Comparison of ENCODE assay signal across 10 mouse cellular contexts in the genomic region with DNA sequence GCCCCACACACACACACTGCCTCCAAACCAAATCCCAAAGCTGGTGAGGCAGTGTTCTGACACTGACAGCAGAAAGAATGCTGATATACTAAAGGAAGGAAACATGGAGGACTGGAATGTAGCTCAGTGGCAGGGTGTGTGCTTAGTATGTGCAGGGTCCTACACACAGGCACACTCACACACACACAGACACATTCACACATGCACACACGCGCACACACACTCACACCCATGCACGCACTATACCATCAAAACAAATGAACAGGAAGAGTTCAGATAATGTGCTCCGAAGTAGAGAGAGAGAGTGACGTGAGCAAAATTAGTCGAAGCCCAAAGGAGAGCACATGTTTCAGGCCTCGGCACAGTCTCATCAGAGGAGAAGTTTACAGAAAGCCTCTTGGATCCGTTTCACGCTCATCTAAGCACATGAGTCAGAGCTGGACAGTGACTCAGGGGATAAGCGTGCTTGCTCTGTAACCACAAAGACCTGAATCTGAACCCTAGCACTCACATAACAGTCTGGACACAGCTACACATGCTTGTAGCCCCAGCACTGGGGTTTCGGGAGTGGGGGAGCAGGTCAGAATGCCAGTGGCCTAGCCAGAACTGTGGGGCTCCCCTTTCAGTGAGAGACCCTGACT.
DNase-seq lines count a peak whose midpoint lies in the region; ATAC-seq and TF ChIP-seq lines count a peak whose summit lies in the region.
"Had no signal": no experiment of that assay in that cellular context is flagged by ENCODE, and none has a peak within 500 bp of the region (broad histone marks: within the 10 kb centered on the region; RNA-seq: fewer than 3 reads in every experiment).

No protein-coding gene starts in this region.

- no peaks in the 10 kb centered on the region for H3K9me3 ChIP-seq in midbrain, embryonic 11.5 days (ENCODE audit: control insufficient read depth, low read length)
- H3K9me3 ChIP-seq: hindbrain, embryonic 12.5 days; liver, embryonic 15.5 days had no signal

- 84% methylated on average over 11 of the region's 11 CpGs for WGBS in small intestine, adult 2 months
- WGBS in midbrain, embryonic 11.5 days: 86% methylated on average over 11 of the region's 11 CpGs

- peak overlapping the region; percentile 21; the same call in 1 of the 2 replicates for H3K27ac ChIP-seq in bone marrow macrophage, adult 2 months (ENCODE audit: insufficient read depth, low read depth, low read length)
- H3K27ac ChIP-seq in small intestine, adult 2 months (ENCODE audit: insufficient read depth, low read depth, low read length): peak overlapping the region; percentile 72
- no peak overlapping the region for H3K27ac ChIP-seq in midbrain, embryonic 11.5 days (ENCODE audit: low read depth, low read length)
- H3K27ac ChIP-seq: hindbrain, embryonic 12.5 days; liver, embryonic 15.5 days had no signal

- no peak overlapping the region for H3K4me2 ChIP-seq in midbrain, embryonic 11.5 days
- H3K4me2 ChIP-seq: hindbrain, embryonic 12.5 days; liver, embryonic 15.5 days had no signal

- no peak overlapping the region for H3K4me3 ChIP-seq in bone marrow macrophage, adult 2 months (ENCODE audit: insufficient read depth, low read length)
- H3K4me3 ChIP-seq in small intestine, adult 2 months (ENCODE audit: low read depth, low read length): no peak overlapping the region
- no peak overlapping the region for H3K4me3 ChIP-seq in midbrain, embryonic 11.5 days (ENCODE audit: low read depth, low read length)
- H3K4me3 ChIP-seq: hindbrain, embryonic 12.5 days; liver, embryonic 15.5 days had no signal

- no peaks in the 10 kb centered on the region for H3K27me3 ChIP-seq in small intestine, adult 2 months (ENCODE audit: control insufficient read depth, insufficient read depth, low read length)
- no peaks in the 10 kb centered on the region for H3K27me3 ChIP-seq in midbrain, embryonic 11.5 days (ENCODE audit: control insufficient read depth, insufficient read depth, low read length)
- H3K27me3 ChIP-seq: hindbrain, embryonic 12.5 days; liver, embryonic 15.5 days had no signal

- intact Hi-C loops in heart, postnatal 36 days (cut with DNase I): loop anchor here (5.0 kb wide), 1 partner anchor 247 kb away; no protein-coding TSS in a partner anchor

- DNase-seq in heart, adult 18-20 months: peak; percentile 21 to 40
- no peak for DNase-seq in heart, postnatal 36 days
- DNase-seq in ovary, adult 18-20 months (ENCODE audit: low spot score): peak; percentile 29
- no peak for DNase-seq in ovary, postnatal 36 days (ENCODE audit: low spot score)
- DNase-seq in yolk sac, embryonic 10.5 days (ENCODE audit: low spot score): no peak
- DNase-seq in midbrain, embryonic 11.5 days (ENCODE audit: low spot score, missing footprints): no peak

- no peak for TF ChIP-seq POLR2A in bone marrow macrophage, adult 2 months (IDR thresholded peaks at IDR 0.05; ENCODE audit: borderline replicate concordance, low read depth, low read length)
- no peak for TF ChIP-seq POLR2A in small intestine, adult 2 months (IDR thresholded peaks at IDR 0.05; ENCODE audit: low read depth, low read length)

- peaks cover 27% of the 10 kb centered on the region for H3K4me1 ChIP-seq in bone marrow macrophage, adult 2 months (ENCODE audit: control insufficient read depth, insufficient read depth, low read length)
- H3K4me1 ChIP-seq in small intestine, adult 2 months (ENCODE audit: control insufficient read depth, insufficient read depth, insufficient read length, low read length): no peaks in the 10 kb centered on the region
- no peaks in the 10 kb centered on the region; the same call in 1 of the 2 replicates for H3K4me1 ChIP-seq in midbrain, embryonic 11.5 days (ENCODE audit: control insufficient read depth, insufficient read depth, low read length)
- H3K4me1 ChIP-seq: liver, embryonic 15.5 days had no signal

- ATAC-seq in midbrain, embryonic 11.5 days (ENCODE audit: low FRiP score): no peak

- H3K36me3 ChIP-seq in small intestine, adult 2 months (ENCODE audit: control insufficient read depth, insufficient read depth, low read length): no peaks in the 10 kb centered on the region
- H3K36me3 ChIP-seq in midbrain, embryonic 11.5 days (ENCODE audit: control insufficient read depth, insufficient read depth, low read length): no peaks in the 10 kb centered on the region
- H3K36me3 ChIP-seq: hindbrain, embryonic 12.5 days; liver, embryonic 15.5 days had no signal

- no peak for TF ChIP-seq CTCF in bone marrow macrophage, adult 2 months (IDR thresholded peaks at IDR 0.05; ENCODE audit: low read depth, low read length)
- TF ChIP-seq CTCF in small intestine, adult 2 months (IDR thresholded peaks at IDR 0.05; ENCODE audit: extremely low read depth, insufficient read length, insufficient replicate concordance, low read depth, low read length): no peak

- no peak overlapping the region for H3K9ac ChIP-seq in midbrain, embryonic 11.5 days (ENCODE audit: low read length)
- H3K9ac ChIP-seq: hindbrain, embryonic 12.5 days; liver, embryonic 15.5 days had no signal

Comparison
In these comparisons a context has a peak if more than half of its experiments do, and no peak if none do; other contexts are left out.
1. DNase-seq: peak in heart, adult 18-20 months (2 of 2) and ovary, adult 18-20 months (single experiment); none in heart, postnatal 36 days (0 of 2), ovary, postnatal 36 days (single experiment), yolk sac, embryonic 10.5 days (single experiment) and midbrain, embryonic 11.5 days (single experiment).